8 mouse cellular contexts compared by ENCODE assay signal in genomic region chr5:33629301-33629987, GRCm38 (mm10). TPM values are rescaled to one million over a fixed set of nuclear protein-coding genes. Genes with fewer than 3 reads are reported as not detected.
DNase-seq lines count a peak whose midpoint lies in the region; ATAC-seq and TF ChIP-seq lines count a peak whose summit lies in the region.

TSS of gene Fam53a (minus strand) at chr5:33629635.
TSS of gene Gm9903 (plus strand) at chr5:33629925.

- peak within 1 kb of the TSS; percentile 82 for H3K27ac ChIP-seq in hindbrain, embryonic 16.5 days (ENCODE audit: low read depth, low read length)
- peak within 1 kb of the TSS; percentile 85 for H3K27ac ChIP-seq in left cerebral cortex, adult 2 months
- peak within 1 kb of the TSS; percentile 61 for H3K27ac ChIP-seq in macrophage

- H3K4me3 ChIP-seq in hindbrain, embryonic 16.5 days (ENCODE audit: low read length), result peak within 1 kb of the TSS; percentile 77
- peak within 1 kb of the TSS; percentile 92 for H3K4me3 ChIP-seq in left cerebral cortex, adult 2 months
- peak within 1 kb of the TSS; percentile 60 for H3K4me3 ChIP-seq in macrophage (ENCODE audit: inconsistent target)

- no peaks in the 10 kb centered on the region for H3K27me3 ChIP-seq in hindbrain, embryonic 16.5 days (replicated peaks; ENCODE audit: control insufficient read depth, insufficient read depth, low read length)

- intact Hi-C loops in left cerebral cortex, adult 2 months (cut with DNase I), result loop anchor here (1.0 kb wide), 1 partner anchor 12 kb away; no protein-coding TSS in a partner anchor

- H3K79me2 ChIP-seq in macrophage (ENCODE audit: inconsistent target), result peaks cover 33% of the 10 kb centered on the region

- peak; percentile 99 for DNase-seq in ZHBTc4 (ENCODE audit: low read depth, low spot score)
- peak; percentile 100 for DNase-seq in cerebellum, postnatal 4 days (ENCODE audit: low spot score in 2 of 2)
- DNase-seq in gastrocnemius, adult 18-20 months (ENCODE audit: low spot score), result peak; percentile 100
- peak; percentile 100 for DNase-seq in left cerebral cortex, adult 2 months (ENCODE audit: extremely low spot score in 1 of 2, low spot score in 2 of 2)
- DNase-seq in retina, postnatal 7 days (ENCODE audit: low read depth, low spot score), result peak; percentile 94
- peak; percentile 99 to 100 for DNase-seq in urinary bladder, adult 18-20 months (ENCODE audit: low spot score in 2 of 2)

- H3K36me3 ChIP-seq in hindbrain, embryonic 16.5 days (ENCODE audit: control insufficient read depth, insufficient read depth, low read length), result no peaks in the 10 kb centered on the region
- H3K36me3 ChIP-seq in macrophage (ENCODE audit: inconsistent target), result no peaks in the 10 kb centered on the region

- TF ChIP-seq CTCF in left cerebral cortex, adult 2 months (IDR thresholded peaks at IDR 0.05), result peak; percentile 24

- peak; percentile 96 for ATAC-seq in hindbrain, embryonic 16.5 days

- H3K4me2 ChIP-seq in hindbrain, embryonic 16.5 days (ENCODE audit: low read length), result peak within 1 kb of the TSS; percentile 66

- H3K9ac ChIP-seq in hindbrain, embryonic 16.5 days (ENCODE audit: low read depth, low read length), result peak within 1 kb of the TSS; percentile 80

- no peaks in the 10 kb centered on the region for H3K9me3 ChIP-seq in hindbrain, embryonic 16.5 days (ENCODE audit: control insufficient read depth, low read length)

- peaks cover 15% of the 10 kb centered on the region for H3K4me1 ChIP-seq in hindbrain, embryonic 16.5 days (ENCODE audit: control insufficient read depth, insufficient read depth, low read depth, low read length)

- WGBS in hindbrain, embryonic 16.5 days, result 0% methylated on average over 50 of the region's 99 CpGs
- WGBS in macrophage (ENCODE audit: missing documents), result under 1% methylated on average over 89 of the region's 99 CpGs

RNA-seq across cellular contexts. Expression of gene Fam53a, which starts in this region (rescaled TPM):
- 10 to 100 TPM; 57.4 to 66.2 TPM for total RNA-seq in gastrocnemius, adult 18-20 months (2021)
- polyA plus RNA-seq in hindbrain, embryonic 16.5 days (2015; fragmentation: Nextera tagmentation; extraction: Ambion mirVana), result 28.4 and 33.0 TPM in 2 replicates
- total RNA-seq in left cerebral cortex, adult 2 months (2021), result 10 to 100 TPM; 25.2 to 26.1 TPM
- total RNA-seq in macrophage (2018; cell fraction: chromatin; rRNA removed), result 10 to 100 TPM in 18 of 26 experiments, 1 to 10 TPM in 8; 2.3 to 36.5 (median 18.1) TPM
- total RNA-seq in macrophage (2018; cell fraction: cytosol; rRNA removed), result 10 to 100 TPM in 23 of 26 experiments, 1 to 10 TPM in 3; 7.4 to 23.4 (median 20.1) TPM
- 10 to 100 TPM in 20 of 26 experiments, 1 to 10 TPM in 6; 5.0 to 28.3 (median 15.2) TPM for total RNA-seq in macrophage (2018; cell fraction: nucleus; rRNA removed)
- polyA plus RNA-seq in macrophage (2018), result 9.3 to 21.4 TPM (median 18.9 TPM) in 3 replicates

RNA-seq across cellular contexts. Expression of gene Gm9903, which starts in this region (rescaled TPM):
- under 1 TPM; 0.34 to 0.38 TPM for total RNA-seq in gastrocnemius, adult 18-20 months (2021)
- polyA plus RNA-seq in hindbrain, embryonic 16.5 days (2015; fragmentation: Nextera tagmentation; extraction: Ambion mirVana), result 0.45 and 0.92 TPM in 2 replicates
- under 1 TPM; 0.70 to 0.77 TPM for total RNA-seq in left cerebral cortex, adult 2 months (2021)
- 1 to 10 TPM in 13 of 26 experiments, under 1 TPM in 5, not detected in 8; 0.25 to 2.6 (median 1.5) TPM for total RNA-seq in macrophage (2018; cell fraction: chromatin; rRNA removed)
- total RNA-seq in macrophage (2018; cell fraction: cytosol; rRNA removed), result under 1 TPM in 17 of 26 experiments, not detected in 9; 0.05 to 0.58 (median 0.14) TPM
- total RNA-seq in macrophage (2018; cell fraction: nucleus; rRNA removed), result 1 to 10 TPM in 12 of 26 experiments, under 1 TPM in 11, not detected in 3; 0.30 to 3.2 (median 1.2) TPM
- 0.10 to 0.23 TPM in 2 of 3 replicates, not detected in the other for polyA plus RNA-seq in macrophage (2018)

Comparison
In these comparisons a context has a peak if more than half of its experiments do, and no peak if none do; other contexts are left out.
1. Peak in every context shown above with its lines: DNase-seq, ATAC-seq, H3K4me3 ChIP-seq and H3K27ac ChIP-seq.